Mouse (Mus musculus) megakaryocyte, embryonic 14.5 days (primary cell): Measurements from ENCODE around the gene Grap. TPM values are rescaled to one million over a fixed set of nuclear protein-coding genes. Genes with fewer than 3 reads are reported as not detected.

Source experiments
- H3K27me3 ChIP-seq: replicated peaks from 2 replicates; pipeline ENCODE3; 2012; ENCODE audit warnings: inconsistent platforms
- H3K36me3 ChIP-seq: replicated peaks from 2 replicates; pipeline ENCODE3; 2012; ENCODE audit warnings: low read length, inconsistent platforms, mixed read lengths
- H3K4me1 ChIP-seq: 2 replicates; pipeline ENCODE4 v1.6.1; 2012; ENCODE audit warnings: inconsistent platforms
- H3K4me3 ChIP-seq: replicated peaks from 2 replicates; pipeline ENCODE3; 2012; ENCODE audit warnings: moderate library complexity, mild to moderate bottlenecking, inconsistent platforms
- H3K9me3 ChIP-seq: 2 replicates; pipeline ENCODE4 v1.6.1; 2012; ENCODE audit warnings: inconsistent platforms
- FLI1 ChIP-seq: IDR thresholded peaks from 2 replicates; pipeline ENCODE4 v1.6.1; 2012; ENCODE audit warnings: low read length, inconsistent platforms, mixed read lengths
- GATA1 ChIP-seq: IDR thresholded peaks from 3 replicates; pipeline ENCODE4 v1.6.1; 2012; ENCODE audit warnings: mixed read lengths, low read length, inconsistent platforms, borderline replicate concordance
- polyA plus RNA-seq: library from polyadenylated mRNA; stranded (reverse); fragments of >175 nt; gene quantifications from 2 replicates; pipeline ENCODE4 v1.2.3, GENCODE M21; 2012; ENCODE audit warnings: low replicate concordance; ENCODE audit not compliant: insufficient read depth

Gene Grap
- polyA plus RNA-seq, 1 experiment = 14.2 TPM

DNA sequence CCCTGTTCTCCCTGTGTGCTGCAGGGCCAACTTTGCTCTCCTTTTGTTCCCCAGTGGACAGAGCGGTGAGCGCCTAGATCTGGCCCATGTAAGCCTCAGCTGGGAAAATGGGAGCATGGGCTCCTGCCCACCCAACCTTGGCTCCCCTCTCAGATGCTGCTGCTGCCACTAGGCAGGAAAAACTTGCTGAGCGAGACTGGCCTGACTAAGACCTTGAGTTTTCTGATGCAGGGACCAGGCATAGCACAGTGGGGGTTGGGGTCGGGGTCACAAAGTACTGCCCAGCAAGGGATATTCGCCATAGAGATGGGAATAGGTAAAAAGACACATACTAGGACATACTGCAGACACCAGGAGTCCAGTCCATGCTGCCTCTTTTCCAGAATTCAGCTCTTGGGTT is 14.2 kb downstream of the Grap start:
- Histone ChIP-seq H3K4me1 (no peaks in the 10 kb centered on the region), H3K27me3 (peaks cover 45% of the 10 kb centered on the region), H3K4me3 (no peak overlapping the region), H3K9me3 (no peaks in the 10 kb centered on the region), H3K36me3 (peaks cover 89% of the 10 kb centered on the region)
- TF ChIP-seq FLI1 (no peak), GATA1 (no peak)

- H3K4me3 ChIP-seq = no peak overlapping the region
- H3K9me3 ChIP-seq = no peaks in the 10 kb centered on the region
- no peak for TF ChIP-seq GATA1
- TF ChIP-seq FLI1 = no peak
- H3K4me1 ChIP-seq = no peaks in the 10 kb centered on the region
- H3K36me3 ChIP-seq = peaks cover 86% of the 10 kb centered on the region
- peaks cover 45% of the 10 kb centered on the region for H3K27me3 ChIP-seq
These were observed 14.7 kb downstream of the Grap start for GRCm38 (mm10) chr11:61667782-61668181.

GRCm38 (mm10) chr11:61669492-61670490 is 16.7 kb downstream of the Grap start:
- Histone ChIP-seq H3K9me3 (no peaks in the 10 kb centered on the region), H3K4me3 (no peak overlapping the region), H3K4me1 (peaks cover 3% of the 10 kb centered on the region; the same call in 1 of the 2 replicates), H3K27me3 (peaks cover 49% of the 10 kb centered on the region), H3K36me3 (peaks cover 73% of the 10 kb centered on the region)
- TF ChIP-seq FLI1 = no peak
- no peak for TF ChIP-seq GATA1

- peaks cover 53% of the 10 kb centered on the region for H3K36me3 ChIP-seq
- peaks cover 17% of the 10 kb centered on the region for H3K4me1 ChIP-seq
- no peak overlapping the region for H3K4me3 ChIP-seq
- no peaks in the 10 kb centered on the region for H3K9me3 ChIP-seq
- H3K27me3 ChIP-seq = peaks cover 63% of the 10 kb centered on the region
- TF ChIP-seq FLI1 (no peak), GATA1 (no peak)
These were observed 18.8 kb downstream of the Grap start for GRCm38 (mm10) chr11:61671781-61672383.

DNA sequence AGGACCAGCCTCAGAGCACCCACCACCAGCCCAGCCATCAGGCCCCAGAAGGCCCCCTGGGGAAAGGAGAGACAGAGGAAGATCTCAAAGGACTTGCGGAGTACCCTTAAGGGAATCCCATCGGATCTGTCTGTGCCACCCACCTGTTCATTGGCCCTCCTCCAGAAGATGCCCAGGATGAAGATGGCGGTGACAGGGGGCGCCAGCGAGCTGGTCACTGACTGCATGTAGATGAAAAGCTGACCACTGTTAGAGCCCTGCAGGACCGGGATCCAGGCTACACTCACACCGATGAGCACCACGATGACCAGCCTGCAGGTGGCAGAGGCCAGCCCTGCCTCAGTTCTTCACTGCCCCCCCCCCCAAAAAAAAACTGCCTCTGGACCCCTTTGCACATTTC is 20.6 kb downstream of the Grap start:
- peaks cover 42% of the 10 kb centered on the region for H3K36me3 ChIP-seq
- no peak overlapping the region for H3K4me3 ChIP-seq
- TF ChIP-seq FLI1 = no peak
- TF ChIP-seq GATA1 = no peak
- H3K27me3 ChIP-seq = peaks cover 65% of the 10 kb centered on the region
- H3K9me3 ChIP-seq = no peaks in the 10 kb centered on the region
- peaks cover 20% of the 10 kb centered on the region for H3K4me1 ChIP-seq

- Histone ChIP-seq H3K9me3 (no peaks in the 10 kb centered on the region), H3K4me3 (no peak overlapping the region), H3K27me3 (peaks cover 67% of the 10 kb centered on the region), H3K36me3 (peaks cover 35% of the 10 kb centered on the region), H3K4me1 (peaks cover 20% of the 10 kb centered on the region)
- no peak for TF ChIP-seq FLI1
- TF ChIP-seq GATA1 = no peak
These were observed 21.2 kb downstream of the Grap start for GRCm38 (mm10) chr11:61674151-61674838.

DNA sequence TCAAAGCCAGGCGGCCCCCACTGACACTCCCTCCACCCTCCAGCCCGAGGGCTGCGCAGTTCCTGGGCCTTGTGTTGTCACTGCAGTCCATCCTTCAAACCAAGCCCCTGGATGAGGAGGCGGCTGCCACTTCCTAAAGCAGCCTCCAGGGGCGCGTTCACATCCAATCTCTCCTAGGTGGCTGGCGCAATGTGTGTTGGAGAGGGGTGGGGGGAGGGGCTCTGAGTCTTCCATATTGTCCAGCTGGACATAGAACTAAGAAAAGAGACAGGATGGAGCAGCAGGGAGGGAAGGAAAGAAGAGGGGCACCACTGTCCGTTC is 21.7 kb downstream of the Grap start:
- Histone ChIP-seq H3K4me1 (peaks cover 20% of the 10 kb centered on the region), H3K27me3 (peaks cover 69% of the 10 kb centered on the region)
- TF ChIP-seq FLI1 (no peak), GATA1 (no peak)

GRCm38 (mm10) chr11:61675332-61675731 is 22.3 kb downstream of the Grap start:
- Histone ChIP-seq H3K36me3 (peaks cover 26% of the 10 kb centered on the region), H3K9me3 (no peaks in the 10 kb centered on the region), H3K4me3 (no peak overlapping the region), H3K4me1 (peaks cover 20% of the 10 kb centered on the region), H3K27me3 (peaks cover 72% of the 10 kb centered on the region)
- TF ChIP-seq FLI1 = no peak
- no peak for TF ChIP-seq GATA1

More for the DNA sequence above, 21.7 kb downstream of the Grap start:
- Histone ChIP-seq H3K9me3 (no peaks in the 10 kb centered on the region), H3K36me3 (peaks cover 31% of the 10 kb centered on the region), H3K4me3 (no peak overlapping the region)

DNA sequence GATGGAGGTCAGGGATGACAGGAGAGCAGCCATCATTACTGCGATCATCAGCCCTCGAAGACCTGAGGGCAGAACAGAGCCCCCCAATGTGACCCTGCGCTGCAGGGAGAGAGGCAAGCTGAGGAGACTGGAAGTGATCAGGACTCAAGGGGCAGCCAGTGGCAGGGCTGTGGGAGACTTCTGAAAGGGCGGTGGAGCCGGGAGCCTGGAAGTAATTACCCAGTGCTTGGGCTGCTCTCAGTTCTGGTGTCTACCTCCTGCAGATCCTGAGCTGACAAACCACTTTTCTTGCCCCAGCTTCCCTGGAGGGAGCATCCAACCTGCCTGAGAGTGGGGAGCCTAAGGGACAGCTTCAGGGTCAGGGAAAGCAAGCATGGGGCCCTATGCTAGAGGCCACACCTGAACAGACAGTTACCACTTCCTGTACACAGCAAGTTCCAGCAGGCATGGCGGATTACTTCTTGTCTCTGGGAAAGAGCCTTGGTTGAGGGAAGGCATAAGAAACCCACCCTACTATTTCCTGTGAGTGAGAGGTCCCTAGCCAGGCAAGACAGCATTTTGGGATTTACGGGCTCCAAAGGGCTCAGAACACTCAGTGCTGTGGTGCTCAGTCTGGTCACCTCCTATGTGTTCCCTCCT is 23.3 kb downstream of the Grap start:
- Histone ChIP-seq H3K27me3 (peaks cover 80% of the 10 kb centered on the region), H3K36me3 (peaks cover 16% of the 10 kb centered on the region), H3K4me3 (no peak overlapping the region), H3K4me1 (peaks cover 20% of the 10 kb centered on the region), H3K9me3 (peaks cover 6% of the 10 kb centered on the region; the same call in 1 of the 2 replicates)
- no peak for TF ChIP-seq FLI1
- TF ChIP-seq GATA1 = no peak

GRCm38 (mm10) chr11:61677709-61678108 is 24.6 kb downstream of the Grap start:
- Histone ChIP-seq H3K27me3 (peaks cover 86% of the 10 kb centered on the region), H3K9me3 (peaks cover 6% of the 10 kb centered on the region; the same call in 1 of the 2 replicates), H3K4me1 (peaks cover 20% of the 10 kb centered on the region), H3K36me3 (peaks cover 6% of the 10 kb centered on the region), H3K4me3 (no peak overlapping the region)
- TF ChIP-seq FLI1 (no peak), GATA1 (no peak)
